Mouse (Mus musculus) lung, postnatal 10 days (tissue): ENCODE measurements around the gene Neil3.
"Not testable (repeated sequence)": the region's sequence is repeated elsewhere in the genome, so short reads cannot be mapped to it uniquely, and the experiment has no call there.

Experiments used
- DNase-seq: peaks from one replicate; pipeline ENCODE4 v3.0.0; 2021

Gene Neil3

GRCm38 (mm10) chr8:53638495-53639171 lies at the start of gene Neil3:
Neil3 (minus strand) TSS chr8:53639065.
- DNase-seq = peak; percentile 89

- peak; percentile 47 for DNase-seq
Measured at GRCm38 (mm10) chr8:53680846-53681245, 42.0 kb upstream of the Neil3 start.

- peak; percentile 75 for DNase-seq
Measured at GRCm38 (mm10) chr8:53663946-53664345, 25.1 kb upstream of the Neil3 start.

- DNase-seq = no peak
Measured at GRCm38 (mm10) chr8:53661436-53661835, 22.6 kb upstream of the Neil3 start.

- DNase-seq = no peak
Measured at GRCm38 (mm10) chr8:53630618-53631017, 8.2 kb downstream of the Neil3 start.

GRCm38 (mm10) chr8:53628864-53629415 lies 9.9 kb downstream of the Neil3 start:
- no peak for DNase-seq

- no peak for DNase-seq
Measured at GRCm38 (mm10) chr8:53623425-53623824, 15.4 kb downstream of the Neil3 start.

- DNase-seq = no peak
Measured at GRCm38 (mm10) chr8:53619196-53619595, 19.7 kb downstream of the Neil3 start.

- DNase-seq = no peak
Measured at GRCm38 (mm10) chr8:53614288-53614646, 24.6 kb downstream of the Neil3 start.

- no peak for DNase-seq
Measured at GRCm38 (mm10) chr8:53613577-53614287, 25.1 kb downstream of the Neil3 start.

GRCm38 (mm10) chr8:53612297-53612696 lies 26.6 kb downstream of the Neil3 start:
- DNase-seq = peak; percentile 14

GRCm38 (mm10) chr8:53607040-53607439 lies 31.8 kb downstream of the Neil3 start:
- peak; percentile 32 for DNase-seq

GRCm38 (mm10) chr8:53604906-53605305 lies 34.0 kb downstream of the Neil3 start:
- DNase-seq = no peak

GRCm38 (mm10) chr8:53603672-53604071 lies 35.2 kb downstream of the Neil3 start:
- no peak for DNase-seq

GRCm38 (mm10) chr8:53600826-53601225 lies 38.0 kb downstream of the Neil3 start:
- DNase-seq = no peak

GRCm38 (mm10) chr8:53600025-53600811 lies 38.6 kb downstream of the Neil3 start:
- no peak for DNase-seq

GRCm38 (mm10) chr8:53598101-53598500 lies 40.8 kb downstream of the Neil3 start:
- DNase-seq = no peak

- no peak for DNase-seq
Measured at GRCm38 (mm10) chr8:53591777-53592176, 47.1 kb downstream of the Neil3 start.

GRCm38 (mm10) chr8:53573600-53573999 lies 65.3 kb downstream of the Neil3 start:
- peak; percentile 26 for DNase-seq

GRCm38 (mm10) chr8:53566223-53566622 lies 72.6 kb downstream of the Neil3 start:
- no peak for DNase-seq

GRCm38 (mm10) chr8:53562441-53563040 lies 76.3 kb downstream of the Neil3 start:
- no peak for DNase-seq

GRCm38 (mm10) chr8:53539585-53539984 lies 99.3 kb downstream of the Neil3 start:
- no peak for DNase-seq

- DNase-seq = not testable (repeated sequence)
Measured at GRCm38 (mm10) chr8:53538049-53538448, 100.8 kb downstream of the Neil3 start.
